Mouse (Mus musculus) brain, embryonic 14.5 days (tissue): ENCODE data around the gene Ctdspl.

Experiments used
- CTCF ChIP-seq: fragments of 200-500 bp; IDR thresholded peaks from 2 replicates; pipeline ENCODE4 v1.5.1; 2012; ENCODE audit warnings: inconsistent platforms, mild to moderate bottlenecking, moderate library complexity, borderline replicate concordance; ENCODE audit not compliant: insufficient read depth, insufficient read length; ENCODE audit errors: extremely low read depth
- POLR2A ChIP-seq: fragments of 200-500 bp; IDR thresholded peaks from 2 replicates; pipeline ENCODE4 v1.6.1; 2012; ENCODE audit warnings: mild to moderate bottlenecking, inconsistent platforms, borderline replicate concordance; ENCODE audit not compliant: poor library complexity, insufficient read depth, insufficient read length, severe bottlenecking; ENCODE audit errors: extremely low read depth

GRCm38 (mm10) chr9:118952180-118952579, 25.9 kb downstream of the Ctdspl start:
- TF ChIP-seq POLR2A (no peak), CTCF (no peak)
